In the genomic region with DNA sequence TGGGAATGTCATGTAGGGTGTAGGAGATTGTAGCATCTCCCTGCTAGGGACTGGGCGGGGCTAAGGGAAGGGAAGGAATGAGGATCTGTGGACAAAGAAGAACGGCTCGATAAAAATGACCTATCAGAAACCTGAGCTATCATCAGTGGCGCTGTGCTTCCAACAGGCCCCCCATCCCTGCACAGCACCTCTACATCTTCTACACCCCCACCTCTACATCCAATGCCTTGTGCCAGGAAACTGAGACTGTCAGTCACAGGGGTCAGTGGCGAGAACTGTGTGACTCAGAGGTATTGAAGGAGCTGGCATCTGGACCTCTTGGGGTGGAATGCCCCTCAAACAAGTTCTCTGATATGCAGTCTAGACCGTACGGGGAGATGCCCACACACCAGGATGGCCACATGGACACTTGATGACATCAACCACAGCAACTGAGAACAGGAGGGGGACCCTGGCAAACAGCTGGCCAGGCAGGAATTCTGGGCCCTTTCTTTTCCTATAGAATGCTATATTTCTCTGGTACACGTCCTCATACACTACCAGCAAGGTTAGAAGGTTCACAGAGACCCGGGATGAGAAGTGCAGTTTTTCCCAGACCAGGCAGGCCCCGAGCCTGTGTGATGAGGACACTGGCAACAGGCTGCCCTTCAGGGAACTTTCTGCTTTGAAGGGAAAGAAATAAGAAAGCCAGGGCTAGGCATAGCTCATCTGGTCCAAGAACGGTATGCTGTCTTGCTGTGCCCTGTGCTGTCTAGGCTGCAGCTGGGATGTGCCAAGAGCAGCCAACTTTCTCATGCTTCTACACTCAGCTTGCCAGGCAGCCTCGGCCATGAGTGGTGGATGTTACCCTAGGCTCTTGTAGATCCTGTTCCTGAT, we compare ENCODE assay signal across 9 mouse cellular contexts. TPM values are rescaled to one million over a fixed set of nuclear protein-coding genes. Genes with fewer than 3 reads are reported as not detected.
DNase-seq lines count a peak whose midpoint lies in the region; ATAC-seq lines count a peak whose summit lies in the region.
"Had no signal": no experiment of that assay in that cellular context is flagged by ENCODE, and none has a peak within 500 bp of the region (broad histone marks: within the 10 kb centered on the region; RNA-seq: fewer than 3 reads in every experiment).

No protein-coding gene starts in this region.

- H3K4me1 ChIP-seq in heart, embryonic 14.5 days (ENCODE audit: control insufficient read depth in 2 of 2, insufficient read depth in 2 of 2, low read length in 2 of 2), result peaks cover 48 to 61% of the 10 kb centered on the region in 2 experiments
- peaks cover 18% of the 10 kb centered on the region for H3K4me1 ChIP-seq in liver, embryonic 13.5 days (replicated peaks)
- peaks cover 9% of the 10 kb centered on the region for H3K4me1 ChIP-seq in liver, embryonic 11.5 days (replicated peaks; ENCODE audit: control insufficient read depth, insufficient read depth, low read length)
- H3K4me1 ChIP-seq in embryonic facial prominence, embryonic 15.5 days, result peaks cover 56% of the 10 kb centered on the region

- DNase-seq in heart, adult 8-10 months (ENCODE audit: low spot score), result no peak
- no peak for DNase-seq in liver, embryonic 13.5 days
- no peak for DNase-seq in liver, embryonic 11.5 days (ENCODE audit: low spot score)
- DNase-seq in Muller cell, postnatal 12 days (ENCODE audit: inconsistent ontology term), result peak; percentile 63
- DNase-seq in right cerebral cortex, adult 2 months (ENCODE audit: low spot score in 2 of 2), result no peak
- no peak for DNase-seq in layer of hippocampus, adult 8-10 months (ENCODE audit: low spot score in 2 of 2)

- H3K36me3 ChIP-seq in heart, embryonic 14.5 days (ENCODE audit: control insufficient read depth, insufficient read depth, low read length), result peaks cover 8% of the 10 kb centered on the region
- H3K36me3 ChIP-seq in liver, embryonic 13.5 days, result no peaks in the 10 kb centered on the region
- no peaks in the 10 kb centered on the region for H3K36me3 ChIP-seq in liver, embryonic 11.5 days (ENCODE audit: control insufficient read depth, insufficient read depth, low read length)
- 0 out of 2 replicates have a peak, but pooled peaks cover 8% of the 10 kb centered on the region for H3K36me3 ChIP-seq in embryonic facial prominence, embryonic 15.5 days

- no peak overlapping the region for H3K4me3 ChIP-seq in heart, embryonic 14.5 days (ENCODE audit: control insufficient read depth in 1 of 2, insufficient read depth in 1 of 2, low read depth in 1 of 2, low read length in 2 of 2)
- H3K4me3 ChIP-seq in liver, embryonic 13.5 days (replicated peaks), result no peak overlapping the region
- no peak overlapping the region for H3K4me3 ChIP-seq in liver, embryonic 11.5 days (ENCODE audit: low read depth, low read length)
- H3K4me3 ChIP-seq in embryonic facial prominence, embryonic 15.5 days (replicated peaks), result no peak overlapping the region

- no peak overlapping the region for H3K4me2 ChIP-seq in heart, embryonic 14.5 days (ENCODE audit: low read length)
- no peak overlapping the region for H3K4me2 ChIP-seq in liver, embryonic 13.5 days
- no peak overlapping the region for H3K4me2 ChIP-seq in liver, embryonic 11.5 days
- H3K4me2 ChIP-seq in embryonic facial prominence, embryonic 15.5 days (replicated peaks), result no peak overlapping the region

- 54% methylated on average over 12 of the region's 12 CpGs for WGBS in heart, embryonic 14.5 days
- 63% methylated on average over 12 of the region's 12 CpGs for WGBS in liver, embryonic 13.5 days (ENCODE audit: insufficient replicate concordance)
- 73% methylated on average over 12 of the region's 12 CpGs for WGBS in liver, embryonic 11.5 days
- WGBS in embryonic facial prominence, embryonic 15.5 days, result 76% methylated on average over 12 of the region's 12 CpGs

- peak overlapping the region; percentile 15 to 53; a peak in 2 of 4 replicates for H3K27ac ChIP-seq in heart, embryonic 14.5 days (replicated peaks in 1 of 2; ENCODE audit: control insufficient read depth in 1 of 2, insufficient read depth in 1 of 2, low read depth in 2 of 2, low read length in 2 of 2)
- 0 out of 2 replicates have a peak overlapping the region, but pooled peaks have one; percentile 18 for H3K27ac ChIP-seq in liver, embryonic 13.5 days
- no peak overlapping the region for H3K27ac ChIP-seq in liver, embryonic 11.5 days (ENCODE audit: low read depth, low read length)
- peak overlapping the region; percentile 48 for H3K27ac ChIP-seq in embryonic facial prominence, embryonic 15.5 days (replicated peaks)

- ATAC-seq in heart, embryonic 14.5 days (ENCODE audit: insufficient number of reproducible peaks, insufficient read depth, low FRiP score, low read depth), result no peak
- ATAC-seq in liver, embryonic 13.5 days (ENCODE audit: low read depth), result no peak
- ATAC-seq in liver, embryonic 11.5 days (replicated peaks; ENCODE audit: low FRiP score), result no peak
- no peak for ATAC-seq in embryonic facial prominence, embryonic 15.5 days (ENCODE audit: insufficient number of reproducible peaks, low FRiP score, low TSS enrichment, low read depth)
- ATAC-seq: activated CD4-positive, CD25-positive, alpha-beta regulatory T cell, adult 4 months had no signal

- H3K9ac ChIP-seq in heart, embryonic 14.5 days (ENCODE audit: low read length), result peak overlapping the region; percentile 46; the same call in 1 of the 2 replicates
- H3K9ac ChIP-seq in liver, embryonic 13.5 days, result no peak overlapping the region
- H3K9ac ChIP-seq in liver, embryonic 11.5 days (ENCODE audit: low read depth, low read length), result no peak overlapping the region
- no peak overlapping the region for H3K9ac ChIP-seq in embryonic facial prominence, embryonic 15.5 days

- H3K27me3 ChIP-seq in heart, embryonic 14.5 days (ENCODE audit: control insufficient read depth, insufficient read depth, low read length), result no peaks in the 10 kb centered on the region
- H3K27me3 ChIP-seq in liver, embryonic 13.5 days, result no peaks in the 10 kb centered on the region
- no peaks in the 10 kb centered on the region for H3K27me3 ChIP-seq in liver, embryonic 11.5 days (replicated peaks; ENCODE audit: control insufficient read depth, insufficient read depth, low read length)
- no peaks in the 10 kb centered on the region for H3K27me3 ChIP-seq in embryonic facial prominence, embryonic 15.5 days

- H3K9me3 ChIP-seq in heart, embryonic 14.5 days (ENCODE audit: control insufficient read depth, low read length), result no peaks in the 10 kb centered on the region
- H3K9me3 ChIP-seq in liver, embryonic 13.5 days (replicated peaks), result no peaks in the 10 kb centered on the region
- no peaks in the 10 kb centered on the region for H3K9me3 ChIP-seq in liver, embryonic 11.5 days (ENCODE audit: control insufficient read depth, low read length)
- H3K9me3 ChIP-seq in embryonic facial prominence, embryonic 15.5 days (replicated peaks), result no peaks in the 10 kb centered on the region

RNA-seq across cellular contexts. Expression of a gene that starts 16.8 kb away (rescaled TPM):
- polyA plus RNA-seq in heart, embryonic 14.5 days (2014; fragmentation: Nextera tagmentation; extraction: Ambion mirVana), result 15.4 and 16.1 TPM in 2 replicates
- 10 to 100 TPM; 25.5 to 32.9 (median 29.4) TPM for total RNA-seq in heart, adult 8-10 months (2022)
- polyA plus RNA-seq in liver, embryonic 13.5 days (2015; fragmentation: Nextera tagmentation; extraction: Ambion mirVana), result 3.2 and 3.7 TPM in 2 replicates
- polyA plus RNA-seq in liver, embryonic 11.5 days (2014; fragmentation: Nextera tagmentation; extraction: Ambion mirVana), result 8.4 and 8.5 TPM in 2 replicates
- 16.8 and 17.4 TPM in 2 replicates for polyA plus RNA-seq in embryonic facial prominence, embryonic 15.5 days (2015; fragmentation: Nextera tagmentation; extraction: Ambion mirVana)
- 10 to 100 TPM; 51.0 to 55.5 (median 52.0) TPM for total RNA-seq in layer of hippocampus, adult 8-10 months (2022)

RNA-seq across cellular contexts. Expression of a gene that starts 45.1 kb away (rescaled TPM):
- 8.6 and 9.1 TPM in 2 replicates for polyA plus RNA-seq in heart, embryonic 14.5 days (2014; fragmentation: Nextera tagmentation; extraction: Ambion mirVana)
- total RNA-seq in heart, adult 8-10 months (2022), result 10 to 100 TPM; 24.9 to 30.8 (median 27.7) TPM
- 7.3 and 7.4 TPM in 2 replicates for polyA plus RNA-seq in liver, embryonic 13.5 days (2015; fragmentation: Nextera tagmentation; extraction: Ambion mirVana)
- 10.8 and 11.7 TPM in 2 replicates for polyA plus RNA-seq in liver, embryonic 11.5 days (2014; fragmentation: Nextera tagmentation; extraction: Ambion mirVana)
- 12.4 and 12.8 TPM in 2 replicates for polyA plus RNA-seq in embryonic facial prominence, embryonic 15.5 days (2015; fragmentation: Nextera tagmentation; extraction: Ambion mirVana)
- 10 to 100 TPM; 28.8 to 37.3 (median 34.8) TPM for total RNA-seq in layer of hippocampus, adult 8-10 months (2022)
